Mouse (Mus musculus) kidney, postnatal 36 days (tissue): ENCODE data around the gene Ldlrap1.

ENCODE experiments used
- DNase-seq, 2 experiments: peaks; one replicate each; pipeline ENCODE4 v3.0.0; 2021 to 2022; ENCODE audit warnings: mixed read lengths in 2 of 2

The Ldlrap1 gene

DNA sequence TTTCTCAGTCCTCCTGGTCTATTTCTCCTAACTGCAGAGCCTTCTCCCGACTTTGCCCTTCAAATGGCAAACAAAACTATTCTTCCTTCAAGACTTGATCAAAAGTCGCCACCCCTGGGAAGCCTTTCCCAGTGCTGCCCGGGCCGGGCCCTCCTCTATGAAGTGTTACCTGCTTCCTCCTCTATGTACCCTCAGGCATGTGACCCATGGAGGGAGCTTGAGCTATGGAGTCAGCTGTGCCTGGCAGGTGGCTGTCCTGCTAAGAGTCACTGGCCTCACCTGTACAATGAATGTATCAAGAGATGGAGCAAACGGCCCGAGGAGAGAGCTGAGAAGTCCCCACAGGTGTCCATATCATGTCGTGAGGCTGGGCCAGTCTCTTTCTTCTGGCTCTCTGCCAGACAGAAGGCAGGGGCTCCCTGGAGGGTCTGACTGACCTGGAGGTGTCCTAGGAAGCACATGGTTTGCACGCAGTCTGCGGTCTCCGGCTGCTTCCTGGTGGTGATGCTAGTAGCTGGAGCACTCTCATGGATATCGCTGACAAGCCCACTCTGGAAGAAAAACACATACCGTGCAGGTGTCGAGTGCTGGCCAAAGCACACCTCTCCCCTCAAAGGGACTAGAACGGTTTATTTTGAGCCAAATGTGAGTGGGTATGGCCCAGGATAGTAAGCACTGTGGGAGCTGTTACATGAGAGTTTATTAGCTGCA lies 7.6 kb upstream of the Ldlrap1 start:
- no peak for DNase-seq

DNA sequence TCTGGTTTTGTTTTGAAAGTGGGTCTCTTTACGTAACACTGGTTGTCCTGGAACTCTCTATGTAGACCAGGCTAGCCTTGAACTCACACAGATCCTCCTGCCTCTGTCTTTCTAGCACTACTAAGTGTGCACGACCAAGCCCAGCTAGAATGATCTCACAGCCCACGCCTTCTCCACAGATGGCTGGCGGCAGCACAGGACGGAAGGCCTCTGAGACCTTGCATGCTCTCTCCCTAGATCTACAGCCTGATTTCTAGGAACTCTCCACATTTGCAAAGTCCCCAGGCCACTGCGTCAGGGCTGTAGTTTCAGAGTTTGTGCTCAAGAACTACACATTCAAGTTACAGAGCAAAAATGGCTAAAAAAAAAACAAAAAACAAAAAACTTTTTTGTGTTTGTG lies 6.3 kb upstream of the Ldlrap1 start:
- no peak for DNase-seq

DNA sequence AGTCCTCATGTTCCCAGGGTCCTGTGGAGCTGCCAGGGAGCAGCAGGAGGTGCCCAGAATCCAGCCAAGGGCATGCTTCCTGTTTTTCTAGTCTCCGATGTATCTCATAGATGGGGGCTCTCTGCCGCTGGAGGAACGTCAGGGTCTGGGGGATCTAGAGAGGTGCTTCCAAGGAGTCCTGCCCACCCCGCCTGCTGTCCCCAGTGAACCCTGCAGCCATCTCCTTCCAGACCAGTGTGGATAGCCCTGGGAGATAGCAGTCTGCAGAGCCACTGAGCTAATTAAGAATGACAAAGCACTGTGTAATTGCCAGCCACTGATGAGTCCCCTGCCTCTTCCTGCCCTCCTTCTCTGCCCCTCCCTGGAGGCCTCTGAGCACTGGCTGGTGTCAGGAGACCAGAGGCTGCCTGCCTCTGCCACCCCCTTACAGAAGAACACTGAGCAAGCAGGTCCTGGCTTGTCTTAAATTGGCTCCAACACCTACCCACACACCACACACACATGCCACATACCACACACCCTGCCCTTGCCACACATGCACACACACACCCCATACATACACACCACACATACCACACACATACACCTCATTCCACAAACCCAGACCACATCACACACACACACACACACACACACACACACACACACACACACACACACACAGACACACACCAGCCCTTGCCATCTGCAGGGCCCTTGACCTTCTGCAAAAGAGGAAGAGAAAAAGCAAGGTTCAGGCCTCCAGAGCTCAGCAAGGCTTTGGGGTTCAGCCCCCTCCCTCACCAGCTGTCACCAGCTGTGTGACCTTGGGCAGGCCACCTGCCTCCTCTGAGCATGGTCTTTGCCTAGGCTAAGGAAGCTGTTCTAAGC lies 5.2 kb upstream of the Ldlrap1 start:
- no peak for DNase-seq

DNA sequence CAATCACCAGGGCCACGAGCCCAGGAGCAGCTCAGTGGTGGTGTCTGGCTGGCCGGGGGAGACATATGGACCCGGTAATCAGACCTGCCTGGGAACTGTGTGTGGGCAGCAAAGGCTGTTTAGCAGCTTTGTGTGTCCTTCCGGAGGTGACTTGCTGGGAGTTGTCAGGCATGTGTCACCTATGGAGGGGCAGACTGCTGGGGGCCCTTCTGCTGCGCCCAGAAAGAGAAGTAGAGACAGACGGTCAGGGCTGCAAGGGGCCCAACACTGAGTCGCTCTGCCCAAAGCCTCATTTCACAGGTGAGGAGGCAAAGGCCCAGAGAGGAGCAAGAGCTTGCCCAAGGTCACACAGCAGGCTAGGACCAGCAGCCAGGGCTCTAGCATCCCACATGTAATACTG lies 2.1 kb upstream of the Ldlrap1 start:
- DNase-seq, result no peak

DNA sequence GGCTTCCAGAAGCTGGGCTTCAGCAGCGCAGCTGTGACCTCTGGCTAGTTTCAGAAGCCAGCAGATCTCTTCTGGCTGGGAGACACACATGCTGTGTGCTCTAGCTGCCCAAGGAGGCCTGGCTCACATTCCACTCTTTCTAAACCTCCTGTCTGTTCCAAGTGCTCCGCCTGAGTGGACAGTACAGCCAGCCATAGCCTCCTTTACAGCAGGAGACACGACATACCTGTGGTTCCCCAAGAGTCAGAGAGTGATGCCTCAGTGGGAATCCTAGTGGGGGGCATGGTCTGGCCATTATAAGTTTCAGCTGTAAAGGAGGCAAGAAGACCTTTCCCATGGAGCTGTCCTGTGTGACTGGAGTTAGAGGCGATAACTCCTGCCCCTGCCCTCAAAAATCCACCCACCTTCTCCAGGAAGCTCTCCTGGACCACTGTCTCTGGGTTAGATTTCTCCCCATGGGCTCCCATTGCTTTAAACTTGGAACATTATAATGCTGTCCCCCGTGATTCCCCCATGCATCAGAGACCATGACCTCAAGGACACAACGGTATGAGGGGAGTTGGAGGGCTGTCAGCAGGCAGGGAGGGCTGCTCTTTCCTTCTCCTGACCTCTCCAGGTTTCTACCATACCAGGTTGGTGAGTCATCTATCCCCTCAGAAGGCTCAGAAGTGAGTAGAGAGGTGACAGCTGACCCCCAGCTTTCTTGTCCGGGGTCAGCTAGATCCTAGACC lies 1.4 kb upstream of the Ldlrap1 start:
- DNase-seq, result peak in 1 of 2 experiments; percentile 47

DNA sequence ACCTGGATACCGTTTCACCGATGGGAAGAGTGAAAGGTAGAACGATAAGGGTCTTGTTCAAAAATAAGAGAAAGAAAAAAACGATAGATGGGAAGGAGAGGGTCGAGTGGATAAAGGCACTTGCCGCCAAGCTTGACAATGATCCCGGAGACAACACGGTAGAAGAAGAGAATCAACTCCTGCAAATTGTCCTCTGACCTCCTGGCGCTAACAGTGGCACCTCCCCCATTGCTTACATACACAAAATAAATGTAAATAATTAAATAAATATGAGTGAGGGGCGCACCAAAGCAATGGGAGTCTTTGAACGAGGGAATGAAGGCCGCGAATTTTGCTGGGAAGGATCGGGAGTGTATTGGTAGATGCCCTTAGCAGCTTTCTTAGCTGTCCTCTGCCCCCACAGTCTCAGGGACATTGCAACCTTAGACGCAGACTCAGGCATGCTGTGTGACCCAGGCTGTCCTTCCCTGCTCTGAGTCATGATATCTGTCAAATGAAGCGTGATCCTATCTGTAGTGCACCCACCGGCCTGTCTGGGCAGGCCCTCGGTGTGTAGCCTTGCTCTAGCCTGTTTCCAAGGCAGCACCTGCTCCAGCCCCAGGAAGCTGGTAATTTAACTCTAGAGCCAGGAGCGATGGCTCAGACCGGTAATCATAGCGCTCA lies 533 bp upstream of the Ldlrap1 start:
- DNase-seq, result no peak

DNA sequence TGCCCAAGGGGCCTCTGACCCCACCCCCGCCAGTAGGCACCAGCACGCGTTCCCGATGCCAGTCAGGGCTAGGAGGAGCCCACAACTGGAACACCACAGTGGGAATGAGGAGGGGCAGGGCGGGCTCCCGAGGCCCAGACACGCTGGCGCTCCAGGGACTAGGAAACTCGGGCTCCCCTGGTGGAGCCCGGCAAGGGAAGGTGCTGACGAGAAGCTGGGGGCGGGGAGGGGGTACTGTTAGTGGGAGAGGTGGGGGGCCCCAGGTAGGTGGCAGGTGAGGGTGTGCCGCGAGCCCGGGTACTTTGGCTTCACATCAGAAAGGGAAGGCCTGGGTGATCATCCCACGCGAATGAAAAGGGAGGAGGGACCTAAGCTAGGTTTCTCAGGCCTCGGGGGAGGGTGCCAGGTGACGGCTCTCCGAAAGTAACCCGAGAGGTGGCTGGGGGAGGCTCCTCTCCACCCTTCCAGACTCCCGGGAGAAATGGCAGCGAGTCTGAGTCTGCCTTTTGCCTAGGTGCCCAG lies 859 bp downstream of the Ldlrap1 start:
- peak; percentile 60 to 63 for DNase-seq

DNA sequence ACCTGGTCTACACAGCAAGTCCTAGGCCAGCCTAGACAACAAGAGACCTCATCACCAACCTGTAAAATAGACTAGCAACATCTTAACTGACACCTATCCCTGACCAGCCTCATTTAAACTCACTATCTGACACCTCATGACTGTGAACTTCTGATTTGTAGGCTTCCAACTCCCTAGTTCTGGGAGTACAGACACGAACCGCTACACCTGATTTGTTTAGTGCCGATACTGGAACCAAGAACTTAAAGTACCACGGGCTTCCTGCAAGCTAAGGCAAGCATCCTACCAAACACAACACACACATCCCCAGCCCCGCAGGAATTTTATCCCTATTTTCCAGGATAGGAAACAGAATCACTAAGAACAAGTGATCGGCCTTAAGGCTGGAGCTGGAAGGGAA lies 1.5 kb downstream of the Ldlrap1 start:
- no peak for DNase-seq

DNA sequence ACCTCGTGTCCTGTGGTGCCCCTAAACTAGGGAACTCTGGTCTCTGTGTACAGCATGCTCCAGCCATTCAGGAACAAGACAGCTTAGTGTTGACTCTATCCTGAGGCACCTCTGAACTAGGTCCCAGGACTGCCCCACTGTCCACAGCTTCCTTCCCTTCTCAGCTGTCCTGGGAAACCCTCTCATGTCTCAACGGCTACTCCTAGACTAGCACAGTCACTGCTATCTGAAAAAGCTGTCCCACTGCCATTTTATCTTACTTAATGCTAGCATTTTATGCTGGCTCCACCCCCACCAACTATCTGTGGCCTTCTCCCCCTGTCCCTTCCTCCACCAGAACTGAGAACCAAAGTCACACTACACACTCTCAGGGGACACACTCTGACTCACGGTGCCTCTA lies 3.5 kb downstream of the Ldlrap1 start:
- no peak for DNase-seq

DNA sequence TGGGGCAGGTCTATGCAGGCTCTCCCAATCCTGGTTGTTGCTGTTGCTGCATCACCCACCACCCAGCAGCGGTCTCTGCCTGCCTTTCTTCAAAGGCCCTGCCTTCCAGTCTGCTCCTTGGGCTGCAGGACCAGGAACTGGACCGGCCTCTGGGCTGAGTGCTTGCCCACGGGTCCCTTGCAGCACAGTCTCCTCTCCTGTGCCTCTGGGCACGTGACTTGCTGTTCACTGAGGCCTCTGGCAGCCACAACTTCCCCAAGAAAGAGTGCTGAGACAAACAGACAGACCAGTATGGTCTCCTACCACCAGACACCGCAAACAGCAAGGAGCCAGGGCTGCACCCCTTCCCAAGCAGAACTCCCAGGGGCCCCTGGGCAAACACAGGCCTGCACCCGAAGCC lies 5.5 kb downstream of the Ldlrap1 start:
- DNase-seq, result peak in 1 of 2 experiments; percentile 33

DNA sequence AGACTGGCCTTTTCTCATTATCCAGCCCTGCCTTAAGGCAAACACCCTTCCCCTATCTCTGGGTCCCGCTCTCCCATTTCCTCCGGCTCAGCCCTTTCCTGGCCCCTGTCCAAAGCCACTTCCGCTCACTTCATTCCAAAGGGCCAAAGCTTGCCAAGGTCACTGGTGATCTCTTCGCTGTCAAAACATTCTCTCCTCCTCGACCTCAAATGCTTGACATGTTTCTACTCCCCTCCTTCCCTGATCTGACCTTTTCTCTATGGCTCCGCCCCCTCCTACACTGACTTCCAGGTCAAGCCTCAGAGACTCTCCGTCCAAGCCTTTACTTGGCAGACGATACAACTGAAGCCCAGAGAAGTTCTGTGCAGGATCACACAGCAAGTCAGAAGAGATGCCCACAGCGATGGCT lies 7.0 kb downstream of the Ldlrap1 start:
- peak; percentile 91 for DNase-seq

DNA sequence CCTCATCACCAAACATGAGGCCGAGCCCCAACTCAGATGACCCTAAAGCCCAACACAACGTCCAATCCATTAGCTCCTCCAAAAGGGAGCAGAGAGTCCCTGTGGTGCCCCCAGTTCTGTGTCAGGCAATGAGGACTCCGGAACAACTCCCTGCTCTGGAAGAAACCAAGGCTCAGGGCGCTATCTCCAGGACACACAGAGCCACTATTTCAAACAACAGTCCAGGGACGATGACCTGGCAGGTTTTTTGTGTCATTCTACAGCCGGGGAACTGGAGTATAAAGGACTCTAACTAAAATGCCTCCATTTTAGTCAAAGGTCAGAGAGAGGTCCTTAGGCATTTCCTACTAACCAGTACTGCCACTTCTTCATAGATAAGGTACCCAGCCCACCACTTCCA lies 7.5 kb downstream of the Ldlrap1 start:
- DNase-seq, result no peak

DNA sequence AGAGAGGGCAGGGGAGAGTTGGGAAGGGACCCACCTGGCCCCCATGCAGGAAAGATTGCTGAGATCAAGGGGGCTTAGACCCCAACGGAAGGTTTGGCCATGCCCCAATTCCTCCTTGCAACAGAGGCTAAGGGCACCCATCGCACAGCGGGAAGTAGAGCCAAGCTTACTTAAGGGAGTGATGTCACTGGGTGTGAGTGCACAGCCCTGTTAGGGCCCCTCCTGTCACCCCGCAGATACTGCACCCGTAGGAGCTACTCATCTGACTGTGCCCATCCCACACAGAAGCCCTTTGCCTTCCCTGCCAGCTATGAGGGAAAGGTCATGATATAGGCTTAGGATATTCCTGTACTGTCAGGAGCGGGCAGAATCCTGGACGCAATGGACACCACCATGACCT lies 8.3 kb downstream of the Ldlrap1 start:
- no peak for DNase-seq

DNA sequence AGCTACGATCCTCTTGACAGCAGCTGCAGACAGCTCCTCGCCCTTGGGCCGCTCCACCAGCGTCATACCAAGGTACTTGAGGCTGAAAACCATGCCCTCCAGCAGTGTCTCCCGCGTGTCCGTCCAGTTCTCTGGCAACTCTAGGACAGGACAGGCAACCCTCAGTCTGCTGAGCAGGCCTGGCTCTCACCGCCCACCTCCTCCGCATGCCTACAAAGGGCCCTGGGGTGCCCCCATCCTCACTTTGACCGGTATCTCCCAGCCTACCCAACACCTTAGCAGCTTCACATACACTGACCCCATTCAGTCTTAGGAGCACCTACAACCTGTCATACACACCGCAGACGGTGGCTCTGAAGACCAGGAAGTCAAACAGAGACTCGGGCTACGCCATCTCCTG lies 8.9 kb downstream of the Ldlrap1 start:
- no peak for DNase-seq

DNA sequence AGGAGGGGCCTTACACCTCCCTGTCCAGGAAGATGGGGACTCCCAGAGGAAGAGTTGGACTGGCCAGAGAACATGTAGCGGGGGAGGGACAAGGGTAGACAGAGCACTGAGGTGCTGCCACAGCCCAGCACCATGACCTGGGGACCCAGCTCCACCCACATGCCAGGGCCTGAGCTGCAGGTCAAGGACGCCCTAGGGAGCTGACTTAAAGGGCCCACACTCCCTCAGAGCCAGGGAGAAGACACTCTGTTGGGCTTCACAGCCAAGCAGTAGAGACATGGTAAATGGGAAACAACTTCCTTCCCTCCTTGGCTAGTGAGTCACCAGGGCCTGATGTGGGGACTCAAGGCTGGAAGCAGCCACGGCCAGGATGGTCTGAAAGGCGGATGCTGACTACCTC lies 9.5 kb downstream of the Ldlrap1 start:
- DNase-seq, result no peak

DNA sequence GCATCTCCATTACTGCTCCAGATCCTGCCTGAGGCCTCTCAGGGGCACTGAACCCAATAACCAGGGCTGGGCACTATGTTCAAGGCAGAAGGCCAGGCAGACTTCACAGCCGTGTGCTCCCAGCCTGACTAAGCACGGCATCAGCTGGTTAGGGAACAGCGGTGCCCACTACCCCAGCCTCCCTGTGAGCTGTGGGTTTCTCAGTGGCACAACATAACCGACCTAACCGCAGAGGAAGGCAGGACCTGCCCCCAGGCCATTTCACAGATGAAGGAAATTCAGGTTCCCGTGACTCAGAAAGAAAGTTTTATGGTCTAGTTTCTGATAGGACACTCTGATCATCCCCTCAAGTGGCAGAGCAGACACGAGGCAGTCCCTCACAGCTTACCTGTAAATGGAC lies 10.9 kb downstream of the Ldlrap1 start:
- DNase-seq, result no peak

DNA sequence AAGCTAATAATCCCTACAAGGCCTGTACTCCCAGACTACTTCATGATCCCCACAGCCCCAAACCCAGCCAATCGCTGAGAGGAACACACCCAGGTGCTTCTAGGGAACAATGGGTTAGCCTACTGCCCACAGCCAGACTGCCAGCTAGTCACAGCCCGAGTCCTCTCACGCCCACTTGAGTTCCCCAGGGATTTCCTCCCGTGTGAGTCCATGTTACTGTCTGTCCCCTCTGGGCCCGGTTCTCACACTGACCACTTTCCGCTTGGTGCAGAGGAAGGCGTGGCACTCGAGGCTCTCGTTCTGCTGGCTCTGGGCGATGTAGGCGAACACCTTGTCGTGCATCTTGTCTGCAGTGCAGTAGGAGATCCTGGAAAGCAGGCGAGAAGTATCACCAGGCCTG lies 12.9 kb downstream of the Ldlrap1 start:
- no peak for DNase-seq

DNA sequence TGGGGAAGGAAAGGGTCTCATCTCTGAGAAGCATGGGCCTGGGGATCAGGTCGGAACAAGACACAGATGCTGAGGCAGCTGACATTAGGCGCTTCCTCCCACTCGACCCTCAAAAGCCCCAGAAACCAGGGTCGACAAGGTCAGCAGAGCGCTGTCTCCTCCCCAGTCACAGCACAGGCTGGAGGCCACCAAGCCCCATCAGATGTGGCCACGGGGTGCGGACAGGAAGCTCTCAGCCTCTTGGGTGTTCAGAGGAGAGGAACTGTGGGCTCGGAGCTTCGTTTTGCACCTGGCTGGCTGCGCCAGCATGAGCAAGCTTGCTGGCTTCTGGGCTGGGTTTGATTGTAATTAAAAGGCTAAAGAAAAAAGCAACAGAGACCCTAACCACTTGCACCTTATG lies 13.5 kb downstream of the Ldlrap1 start:
- no peak for DNase-seq

DNA sequence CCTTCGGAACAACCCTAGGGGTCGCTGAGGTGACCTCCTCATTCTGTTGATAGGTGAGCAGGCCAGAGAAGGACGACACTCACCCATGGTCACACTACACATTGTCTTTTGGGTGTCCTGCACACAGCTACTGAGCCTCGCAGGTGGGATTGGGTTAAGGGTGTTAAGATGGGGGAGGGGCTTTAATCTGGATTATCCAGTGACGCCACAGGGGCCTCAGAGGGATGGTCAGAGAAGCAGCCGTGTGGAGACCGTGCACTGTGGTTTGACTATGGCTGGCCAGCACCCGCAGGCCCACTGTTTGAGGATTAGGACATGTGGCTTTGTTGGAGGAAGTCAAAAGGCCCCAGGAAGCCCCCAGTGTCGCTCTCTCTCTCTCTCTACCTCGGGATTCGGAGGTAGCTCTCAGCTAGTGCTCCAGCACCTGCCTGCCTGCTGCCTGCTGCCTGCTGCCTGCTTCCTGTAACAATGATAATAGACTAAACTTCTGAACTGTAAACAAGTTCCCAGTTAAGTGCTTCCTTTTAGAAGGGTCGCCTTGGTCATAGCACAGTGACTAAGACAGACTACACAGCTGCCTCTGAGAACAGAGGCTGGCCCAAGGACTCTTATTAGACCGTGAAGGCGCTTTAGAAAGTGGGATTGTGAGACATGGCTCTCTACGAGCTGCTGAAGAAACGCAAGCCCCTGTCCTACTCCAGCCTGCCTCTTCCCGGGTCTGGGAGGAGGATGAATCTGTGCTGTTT lies 14.1 kb downstream of the Ldlrap1 start:
- DNase-seq, result no peak

DNA sequence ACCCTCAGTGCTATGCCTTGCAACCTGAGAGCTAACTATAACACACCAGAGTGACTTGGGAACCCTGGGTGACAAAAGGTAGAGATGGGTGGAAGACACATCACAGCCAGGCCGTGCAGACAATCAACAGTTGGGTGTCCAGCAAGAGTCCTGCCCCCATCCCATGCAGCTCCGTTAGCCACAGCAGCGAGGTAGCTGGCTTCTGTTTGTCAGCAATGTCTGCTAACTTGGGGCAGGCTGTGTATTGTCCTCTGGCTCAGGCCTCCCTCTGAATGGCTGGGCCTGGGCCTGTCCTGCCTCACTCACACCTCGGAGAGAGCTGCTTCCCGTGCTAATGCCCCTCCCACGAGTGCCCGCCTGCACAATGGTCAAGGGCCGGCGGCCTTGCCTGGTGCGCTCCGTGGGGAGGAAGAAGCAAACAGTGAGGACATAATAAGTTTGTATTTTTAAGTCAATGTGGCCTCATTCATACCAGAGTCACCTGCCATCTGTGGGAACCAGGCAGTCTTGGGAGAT lies 14.9 kb downstream of the Ldlrap1 start:
- no peak for DNase-seq

DNA sequence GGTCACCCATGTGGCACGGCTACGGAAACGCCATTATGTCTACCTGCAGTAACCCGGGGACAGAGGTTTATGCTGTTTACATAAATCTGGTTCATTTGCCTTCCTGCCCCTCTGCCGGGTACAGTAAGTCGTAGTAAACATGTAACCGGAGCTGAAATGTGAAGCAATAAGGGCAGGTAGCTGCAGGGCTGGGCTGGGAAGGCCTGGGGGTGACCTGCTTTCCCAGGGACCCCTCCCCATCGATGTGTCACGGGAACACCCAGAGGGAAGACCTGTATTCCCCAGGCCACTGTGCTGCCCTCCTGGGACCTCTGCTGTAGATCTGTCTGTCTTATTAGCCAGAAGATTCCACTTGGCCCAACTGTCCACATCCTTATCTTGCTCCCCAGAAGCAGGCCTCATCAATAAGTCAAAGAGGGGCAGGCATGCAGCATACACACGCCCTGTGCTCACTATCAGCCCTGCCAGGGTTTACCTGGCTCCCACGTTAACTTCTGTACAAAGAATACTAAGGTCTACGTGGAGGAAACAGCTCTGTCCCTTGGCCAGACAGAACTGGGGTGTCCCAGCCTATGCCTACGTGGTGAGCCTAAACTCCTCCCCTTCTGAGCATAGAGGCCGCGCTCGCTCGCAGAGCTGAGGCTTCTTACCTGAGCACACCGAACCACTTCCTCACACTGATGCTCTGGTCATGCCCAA lies 16.0 kb downstream of the Ldlrap1 start:
- DNase-seq, result no peak
